Mouse (Mus musculus) E14TG2a.4 (cell line): ENCODE data around the gene Skil.

Experiments
- H3K27me3 ChIP-seq: 2 replicates; pipeline ENCODE4 v1.6.1; 2014; ENCODE audit warnings: low read length, control low read depth; ENCODE audit not compliant: insufficient read depth
- H3K36me3 ChIP-seq: 2 replicates; pipeline ENCODE4 v1.6.1; 2014; ENCODE audit warnings: low read length, control low read depth; ENCODE audit not compliant: insufficient read depth
- H3K4me1 ChIP-seq: replicated peaks from 2 replicates; pipeline ENCODE4 v1.6.1; 2014; ENCODE audit warnings: low read depth, low read length, control low read depth
- H3K4me3 ChIP-seq: replicated peaks from 2 replicates; pipeline ENCODE4 v1.5.1; 2014; ENCODE audit warnings: mild to moderate bottlenecking, low read length
- H3K9me3 ChIP-seq: 2 replicates; pipeline ENCODE4 v1.6.1; 2014; ENCODE audit warnings: low read length, control low read depth
- CTCF ChIP-seq: conservative IDR thresholded peaks from 2 replicates; pipeline ENCODE4 v1.5.1; 2014; ENCODE audit warnings: low read length
- NANOG ChIP-seq: IDR thresholded peaks from 2 replicates; pipeline ENCODE4 v1.6.1; 2014; ENCODE audit warnings: borderline replicate concordance, low read length, mixed read lengths
- POU5F1 ChIP-seq: IDR thresholded peaks from 2 replicates; pipeline ENCODE4 v1.6.1; 2014; ENCODE audit warnings: low read length, borderline replicate concordance

The Skil gene

DNA sequence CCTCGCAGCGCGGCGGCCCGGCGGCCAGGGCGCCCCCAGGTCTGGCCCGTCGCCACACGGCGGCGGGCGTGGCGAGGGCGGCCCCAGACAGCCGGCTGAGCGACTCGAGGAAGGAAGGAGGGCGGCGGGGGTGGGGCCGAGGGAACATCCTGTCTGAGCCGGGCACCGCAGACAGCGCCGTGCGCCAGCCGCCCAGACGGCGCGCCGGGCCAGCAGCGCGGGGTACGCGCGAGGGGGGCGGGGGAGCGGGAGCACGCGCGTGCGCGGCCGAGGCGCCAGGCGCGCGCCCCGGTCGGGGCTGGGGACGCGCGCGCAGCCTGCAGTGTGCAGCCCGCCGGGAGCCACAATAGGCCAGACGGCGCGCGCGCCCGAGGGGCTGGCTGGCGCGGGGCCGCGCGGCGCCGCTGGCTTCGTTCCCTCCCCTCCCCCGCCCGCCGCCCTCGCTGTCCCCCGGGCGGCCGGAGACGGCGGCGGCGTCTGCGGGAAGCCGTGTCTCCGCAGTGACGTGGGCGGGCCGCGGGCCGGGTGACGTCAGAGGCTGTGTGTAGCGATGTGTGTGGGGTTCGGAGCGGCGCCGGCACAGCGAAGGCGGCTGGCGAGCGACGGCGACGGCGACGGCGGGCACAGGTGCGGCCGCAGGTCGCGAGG is at the start of gene Skil:
Gene Skil, plus strand, starts transcription at position 528 of the 648 bp plus-strand sequence.
- H3K9me3 ChIP-seq, result no peaks in the 10 kb centered on the region
- H3K4me3 ChIP-seq, result peak within 1 kb of the TSS; percentile 99
- H3K27me3 ChIP-seq, result no peaks in the 10 kb centered on the region
- peaks cover 27% of the 10 kb centered on the region for H3K36me3 ChIP-seq
- no peak for TF ChIP-seq POU5F1
- TF ChIP-seq NANOG, result no peak
- no peak for TF ChIP-seq CTCF
- H3K4me1 ChIP-seq, result peaks cover 71% of the 10 kb centered on the region

DNA sequence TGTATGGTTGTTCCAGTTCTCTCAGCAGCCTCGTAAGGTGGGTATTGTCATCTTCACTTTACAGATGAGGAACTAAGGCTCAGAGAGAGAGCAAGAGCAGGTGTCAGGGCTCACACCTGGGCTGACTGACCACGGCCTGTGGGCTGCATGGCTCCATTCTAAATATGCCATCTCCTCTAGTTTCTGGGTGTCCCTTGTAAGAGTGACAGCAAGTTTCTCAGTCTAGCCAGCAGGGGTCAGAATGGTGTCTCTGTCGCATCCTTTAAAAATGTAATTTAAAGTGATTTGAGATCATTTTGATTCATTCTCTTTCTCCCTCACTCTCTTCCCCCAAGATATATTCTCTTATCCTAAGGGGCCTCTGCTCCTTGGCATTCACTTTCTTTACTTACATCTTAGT is 47.6 kb upstream of the Skil start:
- peaks cover 98% of the 10 kb centered on the region for H3K36me3 ChIP-seq
- TF ChIP-seq POU5F1 (no peak), NANOG (no peak), CTCF (no peak; the same call in 1 of the 2 replicates)
- peaks cover 24% of the 10 kb centered on the region for H3K4me1 ChIP-seq
- no peaks in the 10 kb centered on the region for H3K9me3 ChIP-seq
- no peaks in the 10 kb centered on the region for H3K27me3 ChIP-seq
- H3K4me3 ChIP-seq, result no peak overlapping the region

DNA sequence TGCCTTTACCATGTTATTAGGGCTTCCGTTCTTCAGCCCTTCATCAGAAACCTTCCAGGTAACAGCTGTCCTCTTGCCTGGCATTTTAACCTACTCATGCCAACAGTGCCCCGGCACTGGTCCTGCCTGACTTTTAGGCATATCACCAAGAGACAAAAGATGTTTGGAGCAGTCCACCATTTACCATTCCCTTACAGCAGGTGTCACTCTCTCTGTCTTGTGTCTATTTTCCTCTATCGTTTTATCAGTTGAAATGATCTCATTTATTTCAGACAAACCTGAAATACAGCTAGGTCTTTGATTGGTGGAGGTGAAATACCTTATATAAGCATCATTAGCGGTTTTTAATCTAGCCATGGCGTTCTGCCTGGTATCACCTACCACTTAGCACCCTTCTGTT is 45.8 kb upstream of the Skil start:
- no peak for TF ChIP-seq CTCF
- TF ChIP-seq POU5F1, result no peak
- TF ChIP-seq NANOG, result no peak
- H3K9me3 ChIP-seq, result no peaks in the 10 kb centered on the region
- H3K4me1 ChIP-seq, result peaks cover 27% of the 10 kb centered on the region
- H3K27me3 ChIP-seq, result no peaks in the 10 kb centered on the region
- peaks cover 91% of the 10 kb centered on the region for H3K36me3 ChIP-seq
- no peak overlapping the region for H3K4me3 ChIP-seq

DNA sequence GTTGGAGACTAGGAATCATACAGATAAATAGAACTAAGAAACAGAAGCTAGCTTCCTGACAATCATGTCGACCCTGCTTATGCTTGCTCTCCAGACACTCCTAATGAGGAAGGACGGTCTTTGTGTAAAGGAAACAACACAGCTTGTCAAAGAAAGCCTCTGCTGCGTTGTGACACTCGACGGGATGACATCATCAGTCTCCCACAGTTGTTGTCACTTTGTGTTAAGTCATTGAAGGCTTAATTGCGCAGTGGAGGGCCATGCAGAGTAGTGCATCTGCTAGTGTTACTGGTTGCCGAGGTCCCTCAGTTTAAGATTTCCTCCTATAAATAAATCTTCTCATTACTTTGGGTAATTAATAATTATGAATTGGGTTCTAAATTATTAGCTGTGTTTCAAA is 44.5 kb upstream of the Skil start:
- Histone ChIP-seq H3K36me3 (peaks cover 78% of the 10 kb centered on the region), H3K9me3 (no peaks in the 10 kb centered on the region), H3K27me3 (no peaks in the 10 kb centered on the region), H3K4me3 (no peak overlapping the region), H3K4me1 (peaks cover 37% of the 10 kb centered on the region)
- TF ChIP-seq POU5F1, result no peak
- no peak for TF ChIP-seq CTCF
- no peak for TF ChIP-seq NANOG

DNA sequence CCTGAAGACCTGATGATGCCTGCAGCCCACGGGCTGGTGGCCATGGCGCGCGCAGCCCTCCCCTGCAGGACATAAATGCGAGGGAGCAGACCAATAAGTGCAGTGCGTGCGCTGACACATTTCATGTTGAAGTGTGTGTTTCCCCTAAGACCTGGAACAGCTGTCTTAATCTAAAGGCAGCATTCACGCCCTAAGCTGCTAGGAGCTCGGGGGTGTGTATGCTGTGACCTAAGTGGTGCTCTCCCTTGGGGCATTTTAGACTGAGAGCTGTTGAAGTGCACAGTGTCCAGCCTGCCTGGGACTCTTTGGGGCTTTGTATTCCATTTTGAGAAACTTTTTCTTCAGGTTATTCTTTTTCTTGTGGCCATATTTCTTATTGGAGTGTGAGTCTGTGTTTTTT is 43.1 kb upstream of the Skil start:
- TF ChIP-seq POU5F1 (no peak), NANOG (no peak), CTCF (no peak)
- Histone ChIP-seq H3K27me3 (no peaks in the 10 kb centered on the region), H3K36me3 (peaks cover 64% of the 10 kb centered on the region), H3K9me3 (no peaks in the 10 kb centered on the region), H3K4me3 (no peak overlapping the region), H3K4me1 (peaks cover 41% of the 10 kb centered on the region)

DNA sequence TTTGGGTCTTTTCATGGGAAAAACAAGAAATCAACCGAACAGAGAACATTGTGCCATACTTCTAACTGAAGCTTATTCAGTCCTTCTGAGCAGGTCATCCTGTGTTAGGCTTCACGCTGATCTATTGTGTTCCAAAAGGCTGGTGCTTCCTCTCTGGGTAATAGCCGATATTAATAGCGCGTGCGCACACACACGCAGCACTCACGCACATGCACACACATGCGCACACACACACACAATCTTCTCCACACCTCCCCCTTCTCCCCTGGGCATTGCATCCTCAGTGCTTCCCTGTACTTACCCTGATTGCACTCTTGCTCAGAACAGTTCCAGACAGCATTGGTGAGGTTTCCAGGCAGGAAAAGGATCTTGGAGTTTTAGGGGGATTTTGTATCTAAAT is 41.7 kb upstream of the Skil start:
- H3K27me3 ChIP-seq, result no peaks in the 10 kb centered on the region
- peaks cover 47% of the 10 kb centered on the region for H3K4me1 ChIP-seq
- no peaks in the 10 kb centered on the region for H3K9me3 ChIP-seq
- 0 out of 2 replicates have a peak overlapping the region, but pooled peaks have one; percentile 14 for H3K4me3 ChIP-seq
- no peak for TF ChIP-seq NANOG
- no peak for TF ChIP-seq CTCF
- TF ChIP-seq POU5F1, result no peak
- H3K36me3 ChIP-seq, result peaks cover 49% of the 10 kb centered on the region

DNA sequence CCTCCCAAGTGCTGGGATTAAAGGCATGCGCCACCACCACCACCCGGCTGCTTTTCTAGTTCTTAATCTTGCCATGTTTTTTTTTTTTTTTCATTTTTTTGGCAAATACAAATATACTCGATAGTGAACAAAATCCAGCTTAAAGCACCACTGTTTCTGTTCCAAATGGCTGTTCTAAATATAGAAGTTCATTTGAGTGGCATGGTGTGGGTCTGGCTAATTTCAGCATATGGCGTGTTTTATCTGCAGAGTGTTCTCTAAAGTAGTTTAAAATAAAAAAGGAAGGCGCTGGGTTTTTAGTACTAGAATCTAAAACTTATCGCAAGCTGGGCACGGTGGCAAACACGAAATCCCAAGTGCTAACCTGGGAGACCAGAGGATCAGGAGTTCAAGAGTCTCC is 40.0 kb upstream of the Skil start:
- Histone ChIP-seq H3K27me3 (no peaks in the 10 kb centered on the region), H3K4me3 (no peak overlapping the region), H3K36me3 (peaks cover 32% of the 10 kb centered on the region), H3K9me3 (no peaks in the 10 kb centered on the region), H3K4me1 (peaks cover 56% of the 10 kb centered on the region)
- TF ChIP-seq NANOG, result no peak
- no peak for TF ChIP-seq CTCF
- no peak for TF ChIP-seq POU5F1

DNA sequence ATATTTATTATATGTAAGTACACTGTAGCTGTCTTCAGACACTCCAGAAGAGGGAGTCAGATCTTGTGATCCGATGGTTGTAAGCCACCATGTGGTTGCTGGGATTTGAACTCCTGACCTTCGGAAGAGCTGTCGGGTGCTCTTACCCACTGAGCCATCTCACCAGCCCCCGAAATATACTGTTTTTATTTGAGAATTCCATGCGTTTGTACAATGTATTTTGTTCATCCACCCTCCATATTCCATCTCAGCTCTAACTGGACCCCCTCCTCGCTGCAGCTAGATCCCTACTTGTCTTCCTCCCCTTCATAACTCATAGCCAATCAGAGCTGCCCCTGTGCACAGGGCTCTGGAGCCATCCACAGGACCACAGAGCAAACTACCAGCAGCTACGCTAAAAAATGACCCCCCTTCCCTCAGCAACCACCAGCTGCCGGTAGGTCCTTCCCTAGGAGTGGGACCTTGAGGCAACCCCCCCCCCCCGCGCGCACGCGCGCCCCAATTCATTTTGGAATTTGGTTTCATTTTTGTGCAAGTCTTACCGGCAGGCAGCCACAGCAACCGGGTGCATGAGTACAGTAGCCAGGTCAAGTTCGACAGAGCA is 38.7 kb upstream of the Skil start:
- Histone ChIP-seq H3K9me3 (no peaks in the 10 kb centered on the region), H3K4me1 (peaks cover 66% of the 10 kb centered on the region), H3K27me3 (no peaks in the 10 kb centered on the region), H3K4me3 (peak overlapping the region; percentile 72), H3K36me3 (peaks cover 20% of the 10 kb centered on the region)
- no peak for TF ChIP-seq CTCF
- TF ChIP-seq NANOG, result no peak
- no peak for TF ChIP-seq POU5F1
